In genomic region chr6:136493486-136493885, GRCm38 (mm10) we compare ENCODE assay signal across 30 mouse cellular contexts. TPM values are rescaled to one million over a fixed set of nuclear protein-coding genes. Genes with fewer than 3 reads are reported as not detected.
A peak's percentile ranks its signal among the peaks of the same experiment; 100 is the strongest.
DNase-seq lines count a peak whose midpoint lies in the region; ATAC-seq and TF ChIP-seq lines count a peak whose summit lies in the region.
"Had no signal": no experiment of that assay in that cellular context is flagged by ENCODE, and none has a peak within 500 bp of the region (broad histone marks: within the 10 kb centered on the region; RNA-seq: fewer than 3 reads in every experiment).

No protein-coding gene starts in this region.

- DNase-seq in heart, adult 11 months: peak; percentile 21
- no peak for DNase-seq in heart, postnatal 4 days
- peak; percentile 75 for DNase-seq in CD4-positive helper T cell, adult 2 months (ENCODE audit: low read depth, low spot score)
- DNase-seq in CH12.LX (ENCODE audit: extremely low read depth): no peak
- no peak for DNase-seq in heart, adult 2 months
- DNase-seq in kidney, adult 2 months: no peak
- DNase-seq: adrenal gland, adult 2 months; adrenal gland, postnatal 14 days; cerebellum, adult 11-12 months; cerebellum, adult 8-10 months; cerebellum, postnatal 10 days; cerebellum, postnatal 36 days; embryo, embryonic 11 days; gastrocnemius, postnatal 10 days; gastrocnemius, postnatal 36 days; heart, postnatal 10 days; heart, postnatal 36 days had no signal

- no peak for TF ChIP-seq POLR2A in CH12.LX (IDR thresholded peaks at IDR 0.05; ENCODE audit: low read depth, low read length)
- TF ChIP-seq POLR2A in heart, adult 2 months (IDR thresholded peaks at IDR 0.05; ENCODE audit: insufficient read depth, low read depth, low read length): no peak
- TF ChIP-seq POLR2A in kidney, adult 2 months (IDR thresholded peaks at IDR 0.05; ENCODE audit: low read depth, low read length): no peak

- intact Hi-C loops in heart, adult 2 months (cut with DNase I): no loop called here

- TF ChIP-seq CTCF in CH12.LX (conservative IDR thresholded peaks at IDR 0.05 in 1 of 2, IDR thresholded peaks at IDR 0.05 in 1 of 2; ENCODE audit: low read depth in 2 of 2, low read length in 2 of 2): no peak
- TF ChIP-seq CTCF in heart, adult 2 months (IDR thresholded peaks at IDR 0.05): no peak
- TF ChIP-seq CTCF in kidney, adult 2 months (conservative IDR thresholded peaks at IDR 0.05; ENCODE audit: insufficient read depth, insufficient read length, low read depth, low read length): no peak

- WGBS in heart, adult 2 months: 92% methylated on average over 7 of the region's 7 CpGs
- WGBS in kidney, adult 2 months: 93% methylated on average over 7 of the region's 7 CpGs

- no peak for TF ChIP-seq RAD21 in CH12.LX (IDR thresholded peaks at IDR 0.05; ENCODE audit: low read depth, low read length)

- H3K27me3 ChIP-seq in CH12.LX (replicated peaks): no peaks in the 10 kb centered on the region
- H3K27me3 ChIP-seq in heart, adult 2 months (ENCODE audit: control insufficient read depth, insufficient read depth, low read length): no peaks in the 10 kb centered on the region
- no peaks in the 10 kb centered on the region for H3K27me3 ChIP-seq in kidney, adult 2 months (replicated peaks; ENCODE audit: control insufficient read depth, insufficient read depth, low read length)
- H3K27me3 ChIP-seq: embryonic facial prominence, embryonic 13.5 days; forebrain, embryonic 12.5 days; forebrain, embryonic 15.5 days; heart, embryonic 12.5 days; heart, embryonic 15.5 days; Patski had no signal

- H3K9ac ChIP-seq in CH12.LX (ENCODE audit: insufficient read depth, low read depth): no peak overlapping the region; the same call in 1 of the 2 replicates
- H3K9ac ChIP-seq in heart, adult 2 months (ENCODE audit: low read depth, low read length): no peak overlapping the region
- H3K9ac ChIP-seq: embryonic facial prominence, embryonic 13.5 days; forebrain, embryonic 12.5 days; forebrain, embryonic 15.5 days; heart, embryonic 12.5 days; heart, embryonic 15.5 days; hindbrain, embryonic 14.5 days had no signal

- no peak overlapping the region for H3K27ac ChIP-seq in CH12.LX (ENCODE audit: insufficient read depth, low read depth)
- H3K27ac ChIP-seq in heart, adult 2 months: no peak overlapping the region
- H3K27ac ChIP-seq in kidney, adult 2 months (ENCODE audit: insufficient read depth, low read depth, low read length): no peak overlapping the region
- H3K27ac ChIP-seq: embryonic facial prominence, embryonic 10.5 days; embryonic facial prominence, embryonic 13.5 days; forebrain, embryonic 12.5 days; forebrain, embryonic 15.5 days; heart, embryonic 15.5 days; hindbrain, embryonic 14.5 days; hindbrain, postnatal 0 days had no signal

- no peaks in the 10 kb centered on the region for H3K9me3 ChIP-seq in CH12.LX (replicated peaks; ENCODE audit: low read length)
- H3K9me3 ChIP-seq: embryonic facial prominence, embryonic 10.5 days; embryonic facial prominence, embryonic 13.5 days; forebrain, embryonic 12.5 days; forebrain, embryonic 15.5 days; G1E; heart, embryonic 15.5 days had no signal

- H3K36me3 ChIP-seq in CH12.LX (replicated peaks in 1 of 2; ENCODE audit: control insufficient read depth in 1 of 2, insufficient read depth in 1 of 2, low read length in 1 of 2): no peaks in the 10 kb centered on the region
- no peaks in the 10 kb centered on the region for H3K36me3 ChIP-seq in heart, adult 2 months (ENCODE audit: control insufficient read depth, insufficient read depth, low read length)
- H3K36me3 ChIP-seq in kidney, adult 2 months (ENCODE audit: control insufficient read depth, insufficient read depth, low read length): no peaks in the 10 kb centered on the region
- H3K36me3 ChIP-seq: embryonic facial prominence, embryonic 10.5 days; embryonic facial prominence, embryonic 13.5 days; forebrain, embryonic 12.5 days; forebrain, embryonic 15.5 days; G1E; heart, embryonic 12.5 days; heart, embryonic 15.5 days had no signal

- H3K79me2 ChIP-seq in CH12.LX (replicated peaks; ENCODE audit: control insufficient read depth, extremely low read depth, insufficient read depth, poor library complexity, severe bottlenecking): no peaks in the 10 kb centered on the region
- H3K79me2 ChIP-seq in heart, adult 2 months (replicated peaks; ENCODE audit: control insufficient read depth, insufficient read depth, low read length): no peaks in the 10 kb centered on the region

- in situ Hi-C loops in CH12.LX (cut with MboI; ENCODE audit: low pct_ligation_motif_present, low pct_unique_long_range_greater_than_20kb, low sequenced_read_pairs): no loop called here

- ATAC-seq in inflammation-experienced regulatory T-cells, adult 6 months: peak; percentile 59
- ATAC-seq: forebrain, embryonic 15.5 days; hindbrain, postnatal 0 days; intestine, postnatal 0 days; Patski had no signal

- H3K4me2 ChIP-seq in CH12.LX (ENCODE audit: insufficient read depth, low read depth, poor library complexity, severe bottlenecking): no peak overlapping the region
- H3K4me2 ChIP-seq: embryonic facial prominence, embryonic 13.5 days; forebrain, embryonic 12.5 days; forebrain, embryonic 15.5 days; heart, embryonic 12.5 days; heart, embryonic 15.5 days; hindbrain, embryonic 14.5 days had no signal

- peak; percentile 53; the same call in 1 of the 2 replicates for TF ChIP-seq EP300 in CH12.LX (IDR thresholded peaks at IDR 0.05; ENCODE audit: low read length)
- no peak for TF ChIP-seq EP300 in heart, adult 2 months (IDR thresholded peaks at IDR 0.05; ENCODE audit: insufficient read depth, low read depth, low read length)

- H3K4me3 ChIP-seq in CH12.LX (replicated peaks in 1 of 3; ENCODE audit: low read depth in 2 of 3, low read length in 2 of 3, poor library complexity in 1 of 3): no peak overlapping the region
- H3K4me3 ChIP-seq in heart, adult 2 months: no peak overlapping the region
- no peak overlapping the region for H3K4me3 ChIP-seq in kidney, adult 2 months (ENCODE audit: insufficient read depth, low read depth, low read length)
- H3K4me3 ChIP-seq: embryonic facial prominence, embryonic 10.5 days; embryonic facial prominence, embryonic 13.5 days; erythroblast, embryonic 14.5 days; forebrain, embryonic 12.5 days; forebrain, embryonic 15.5 days; heart, embryonic 12.5 days; heart, embryonic 15.5 days had no signal

- dilution Hi-C loops in CH12.LX (cut with MboI; ENCODE audit: extremely low pct_ligation_motif_present, extremely low pct_unique_long_range_greater_than_20kb, low sequenced_read_pairs): no loop called here

- peaks cover 18 to 27% of the 10 kb centered on the region in 2 experiments for H3K4me1 ChIP-seq in CH12.LX (ENCODE audit: control insufficient read depth in 1 of 2, insufficient read depth in 2 of 2)
- H3K4me1 ChIP-seq in heart, adult 2 months (ENCODE audit: control insufficient read depth, insufficient read depth, low read length): peaks cover 6% of the 10 kb centered on the region
- H3K4me1 ChIP-seq in kidney, adult 2 months (ENCODE audit: control insufficient read depth, insufficient read depth, low read length): 0 out of 2 replicates have a peak, but pooled peaks cover 5% of the 10 kb centered on the region
- H3K4me1 ChIP-seq: embryonic facial prominence, embryonic 13.5 days; forebrain, embryonic 12.5 days; forebrain, embryonic 15.5 days had no signal

TF ChIP-seq in CH12.LX, 34 proteins besides CTCF, POLR2A, EP300 and RAD21:
- TF ChIP-seq RCOR1 (conservative IDR thresholded peaks at IDR 0.05; ENCODE audit: low read depth, low read length) (no peak), TCF12 (IDR thresholded peaks at IDR 0.05; ENCODE audit: low read depth, low read length) (0 out of 2 replicates have a peak, but pooled peaks have one; percentile 28), BHLHE40 (IDR thresholded peaks at IDR 0.05; ENCODE audit: low read depth, low read length) (peak; percentile 46; the same call in 1 of the 2 replicates), MYC (IDR thresholded peaks at IDR 0.05; ENCODE audit: low read depth, low read length) (no peak)

RNA-seq across cellular contexts. Expression of gene Atf7ip, which starts 12.5 kb away (rescaled TPM):
- 100 to 1,000 TPM; 107 to 108 TPM for total RNA-seq in heart, postnatal 4 days (2021)
- total RNA-seq in CH12.LX (2012; rRNA removed): 20.4 and 35.4 TPM in 2 replicates
- 4.2 and 4.4 TPM in 2 replicates for total RNA-seq in CH12.LX (2014; rRNA removed)
- 29.7 and 44.8 TPM in 2 replicates for polyA plus RNA-seq in CH12.LX (2012; ENCODE audit: insufficient read length, low read depth)
- 10 to 100 TPM; 79.8 to 94.2 (median 91.2) TPM for polyA plus RNA-seq in inflammation-experienced regulatory T-cells, adult 6 months (2017; shearing (Covaris generic))
- 10 to 100 TPM; 73.1 to 88.0 TPM for total RNA-seq in heart, adult 2 months (2021)
- 21.4 and 31.7 TPM in 2 replicates for polyA plus RNA-seq in heart, adult 2 months (2012; rRNA removed)
- 13.4 and 13.9 TPM in 2 replicates for polyA plus RNA-seq in kidney, adult 2 months (2012; rRNA removed)

Comparison
In these comparisons a context has a peak if more than half of its experiments do, and no peak if none do; other contexts are left out.
1. DNase-seq: peak in heart, adult 11 months (single experiment) and CD4-positive helper T cell, adult 2 months (single experiment); none in heart, postnatal 4 days (single experiment), CH12.LX (single experiment), heart, adult 2 months (0 of 2) and kidney, adult 2 months (single experiment).